Mouse (Mus musculus) thymus, postnatal 25 days (tissue): ENCODE measurements around the gene Dnajc25.

ENCODE experiments used
- DNase-seq: peaks from one replicate; pipeline ENCODE4 v3.0.0; 2022

The Dnajc25 gene

DNA sequence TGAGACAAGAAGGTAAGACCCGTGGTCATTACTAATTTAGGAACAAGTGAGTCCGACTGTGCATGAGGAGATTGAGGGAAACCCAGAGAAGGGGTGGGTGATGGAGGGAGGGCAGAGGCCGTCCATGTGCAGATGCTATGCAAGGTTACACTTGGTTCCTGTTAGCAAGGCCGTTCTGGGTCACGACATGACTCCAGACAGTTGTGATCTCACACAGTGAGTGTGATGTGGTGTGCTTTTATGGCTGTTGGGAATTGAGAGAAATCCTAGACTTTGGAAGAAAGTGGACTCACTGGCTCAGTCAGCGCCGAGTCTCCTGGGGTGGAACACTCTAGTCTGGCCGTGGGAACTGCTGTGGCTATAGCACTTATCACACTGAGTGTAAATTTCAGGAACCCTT, 11.3 kb downstream of the Dnajc25 start:
- no peak for DNase-seq

DNA sequence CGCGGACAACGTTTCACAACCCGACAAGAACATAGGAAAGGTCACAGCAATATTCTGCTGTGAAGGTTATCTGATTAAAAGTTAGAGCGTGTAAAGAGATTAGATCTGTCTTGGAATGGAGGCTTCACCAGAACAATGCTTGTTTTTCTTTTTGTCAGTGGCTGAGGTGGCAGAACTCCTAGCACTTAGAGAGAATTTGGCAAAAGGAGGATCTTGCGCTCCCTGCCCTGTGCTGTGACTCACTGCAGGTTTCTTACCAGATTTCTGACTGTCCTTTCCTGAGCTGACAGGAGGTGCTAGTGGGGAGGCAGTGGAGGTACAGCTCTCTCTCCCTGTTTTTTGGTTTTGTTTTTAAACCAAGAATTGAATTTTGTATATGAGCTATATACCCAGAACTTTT, 12.2 kb downstream of the Dnajc25 start:
- no peak for DNase-seq

DNA sequence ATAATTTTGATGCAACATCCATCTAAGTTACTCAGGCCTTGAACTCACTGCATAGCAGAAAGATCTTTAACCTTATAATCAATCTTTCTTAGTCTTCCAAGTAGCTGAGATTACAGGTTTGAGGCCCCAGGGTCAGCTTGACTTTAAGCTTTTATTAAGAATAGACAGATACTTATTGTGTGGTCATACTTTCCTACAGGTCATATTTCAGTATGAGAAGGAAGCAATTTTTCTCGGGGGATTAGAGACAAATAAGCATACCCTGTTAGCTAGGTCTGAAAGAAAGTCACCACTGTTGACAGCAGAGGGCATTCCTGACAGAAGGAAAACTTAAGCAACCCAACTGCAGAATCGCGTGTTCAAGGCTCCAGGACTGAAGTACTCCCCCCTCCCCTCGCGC, 13.1 kb downstream of the Dnajc25 start:
- DNase-seq, result no peak

DNA sequence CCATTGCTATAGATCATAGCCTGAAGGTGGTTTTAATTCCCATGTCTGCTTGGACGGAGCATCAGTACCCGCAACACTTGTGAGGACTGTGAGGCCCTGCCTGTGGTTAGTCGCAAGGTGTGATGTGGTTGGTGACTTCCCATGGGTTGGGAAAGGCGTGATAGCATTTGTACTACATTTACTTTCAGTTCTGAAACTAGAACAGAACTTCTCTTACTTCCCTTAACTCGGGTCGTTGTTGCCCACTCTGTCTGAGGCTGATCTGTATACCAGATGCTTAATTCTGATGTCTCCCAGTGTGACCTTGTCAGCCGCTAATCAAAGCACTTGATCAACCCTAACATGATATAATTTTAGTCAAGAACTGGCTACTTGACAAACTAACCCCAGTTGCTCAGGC, 14.3 kb downstream of the Dnajc25 start:
- DNase-seq, result peak; percentile 42

DNA sequence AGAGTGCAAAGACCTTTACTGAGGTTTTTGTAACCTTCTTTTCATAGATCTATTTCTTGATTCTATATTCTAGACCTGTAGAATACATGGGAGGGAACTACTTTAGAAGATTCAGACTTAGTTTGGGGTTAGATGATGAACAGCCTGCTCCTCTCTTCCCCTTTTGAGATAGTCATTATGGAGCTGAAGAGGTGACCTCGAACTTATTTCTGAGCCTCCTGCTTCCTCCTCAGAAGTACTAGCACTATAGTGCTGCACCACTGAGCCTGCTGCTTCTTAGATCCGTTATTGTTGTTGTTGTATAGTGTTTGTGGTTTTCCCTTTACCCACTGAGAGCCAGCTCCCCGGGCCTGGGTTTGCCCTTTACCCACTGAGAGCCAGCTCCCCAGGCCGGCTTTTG, 14.8 kb downstream of the Dnajc25 start:
- DNase-seq, result peak; percentile 34

DNA sequence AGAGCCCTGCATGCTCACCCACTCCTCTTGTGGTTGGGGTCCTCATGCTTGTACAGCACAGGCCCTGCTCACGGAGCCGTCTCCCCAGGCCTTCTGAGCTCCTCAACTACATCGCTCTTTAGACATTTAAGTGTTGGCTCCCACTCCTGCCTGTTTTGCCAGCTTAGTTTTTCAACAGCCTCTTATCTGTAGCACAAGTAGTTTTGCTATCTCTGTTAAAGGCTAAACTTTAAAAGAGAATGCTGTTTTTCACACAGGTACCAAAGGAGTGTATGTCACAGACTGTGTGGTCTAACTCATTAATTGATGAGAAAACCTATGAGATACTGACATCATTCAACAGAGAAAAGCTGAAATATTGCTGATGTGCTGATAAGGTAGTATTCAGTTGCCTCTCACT, 16.6 kb downstream of the Dnajc25 start:
- no peak for DNase-seq

DNA sequence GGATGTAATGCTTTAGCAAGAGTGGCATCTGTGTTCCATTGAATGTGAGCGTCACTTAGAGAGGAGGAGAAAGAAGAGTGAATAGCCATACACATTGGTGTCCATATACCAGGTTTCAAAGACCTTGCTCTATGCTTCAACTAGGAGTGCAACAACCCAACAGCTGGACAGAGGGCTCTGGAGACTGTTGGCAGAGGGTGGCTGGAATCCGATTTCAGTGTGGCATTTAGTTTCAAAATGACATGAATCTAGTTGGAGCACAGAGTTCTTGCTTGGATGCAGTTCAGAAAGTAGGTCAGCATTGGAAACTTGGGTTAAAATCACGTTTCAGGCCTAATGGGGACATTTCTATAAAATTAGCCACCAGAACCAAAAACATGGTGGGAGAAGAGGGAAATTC, 20.3 kb downstream of the Dnajc25 start:
- no peak for DNase-seq

DNA sequence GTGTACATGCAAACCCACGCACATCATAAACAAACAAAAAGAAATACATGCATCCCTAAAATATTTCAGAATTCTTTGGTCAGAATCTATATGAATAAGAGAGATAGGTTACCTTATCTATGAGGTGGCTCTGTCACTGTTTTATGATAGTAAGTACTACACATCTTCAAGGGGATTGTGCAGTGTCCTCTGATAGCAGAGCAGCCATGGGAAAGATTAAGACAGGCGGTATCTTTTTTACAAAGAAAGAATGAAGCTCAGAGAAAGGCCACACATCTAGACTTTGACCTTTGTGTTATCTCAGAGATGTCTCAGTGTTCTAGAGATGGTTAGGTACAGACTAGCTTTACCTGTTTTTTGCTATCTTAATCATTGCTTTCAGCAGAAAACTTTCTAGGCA, 22.1 kb downstream of the Dnajc25 start:
- no peak for DNase-seq

DNA sequence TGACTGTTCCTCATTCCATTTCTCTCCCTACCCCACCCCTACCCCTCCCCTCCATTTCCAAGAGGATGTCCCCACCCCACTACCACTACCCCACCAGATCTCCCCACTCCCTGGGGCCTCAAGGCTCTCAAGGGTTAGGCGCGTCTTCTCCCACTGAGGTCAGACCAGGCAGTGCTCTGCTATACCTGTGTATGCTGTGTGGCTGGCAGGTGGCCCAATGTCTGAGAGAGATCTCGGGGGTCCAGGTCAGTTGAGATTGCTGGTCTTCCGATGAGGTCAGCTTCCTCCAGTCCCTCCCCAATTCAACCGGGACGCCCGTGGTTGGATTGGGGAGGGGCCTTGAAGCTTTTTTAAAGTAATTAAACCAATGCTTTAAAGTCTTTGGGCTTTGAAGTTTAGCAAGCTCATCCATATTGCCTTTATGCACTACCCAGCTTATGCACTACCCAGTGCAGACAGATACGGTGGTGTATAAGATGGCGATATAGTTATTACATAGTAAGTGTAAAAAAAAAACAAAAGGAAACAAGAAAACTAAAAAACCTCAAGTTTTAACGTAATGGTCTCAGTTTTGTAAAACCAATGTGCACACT, 39.6 kb downstream of the Dnajc25 start:
- no peak for DNase-seq

DNA sequence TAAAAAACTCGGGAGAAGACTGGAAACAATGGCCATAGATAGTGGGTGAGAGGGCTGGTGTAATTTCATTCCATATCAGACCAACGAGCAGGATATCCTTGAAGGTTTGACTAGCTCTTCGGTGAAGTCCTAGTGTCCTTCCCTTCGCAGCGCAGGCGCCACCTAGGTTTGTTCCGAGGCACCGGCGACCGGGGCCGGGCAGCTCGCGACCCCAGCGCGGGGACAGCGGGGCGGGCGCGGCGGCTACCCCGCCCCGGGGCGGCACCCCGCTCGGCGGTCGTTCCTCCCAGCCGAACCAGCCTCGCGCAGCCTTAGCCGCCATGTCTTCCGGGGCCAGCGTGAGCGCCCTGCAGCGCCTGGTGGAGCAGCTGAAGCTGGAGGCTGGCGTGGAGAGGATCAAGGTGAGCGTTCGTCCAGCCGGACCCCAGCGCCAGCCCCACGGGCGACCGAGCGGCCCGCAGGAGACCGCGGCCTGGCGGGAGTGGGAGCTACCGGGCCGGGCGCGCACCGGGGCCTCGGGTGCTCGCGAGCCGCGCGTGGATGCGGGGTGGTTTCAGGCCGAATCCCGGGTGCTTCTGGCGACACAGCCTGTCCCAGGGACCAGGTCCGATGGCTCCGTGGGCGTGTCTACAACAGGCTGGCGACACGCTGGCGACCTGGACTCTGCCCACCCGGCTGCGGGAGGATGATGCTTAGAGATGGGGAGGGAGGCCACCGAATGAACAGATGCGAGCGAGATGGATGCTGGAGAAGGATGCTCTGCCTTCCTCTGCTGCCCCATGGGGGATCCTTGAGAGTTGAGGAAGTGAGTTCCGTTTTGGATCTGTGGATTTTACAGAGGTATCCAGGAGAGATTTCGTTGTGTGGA, 40.3 kb downstream of the Dnajc25 start, which contains the start of gene Gng10:
Gene Gng10, plus strand, starts transcription at position 171 of the 868 bp plus-strand sequence.
- peak; percentile 73 for DNase-seq

DNA sequence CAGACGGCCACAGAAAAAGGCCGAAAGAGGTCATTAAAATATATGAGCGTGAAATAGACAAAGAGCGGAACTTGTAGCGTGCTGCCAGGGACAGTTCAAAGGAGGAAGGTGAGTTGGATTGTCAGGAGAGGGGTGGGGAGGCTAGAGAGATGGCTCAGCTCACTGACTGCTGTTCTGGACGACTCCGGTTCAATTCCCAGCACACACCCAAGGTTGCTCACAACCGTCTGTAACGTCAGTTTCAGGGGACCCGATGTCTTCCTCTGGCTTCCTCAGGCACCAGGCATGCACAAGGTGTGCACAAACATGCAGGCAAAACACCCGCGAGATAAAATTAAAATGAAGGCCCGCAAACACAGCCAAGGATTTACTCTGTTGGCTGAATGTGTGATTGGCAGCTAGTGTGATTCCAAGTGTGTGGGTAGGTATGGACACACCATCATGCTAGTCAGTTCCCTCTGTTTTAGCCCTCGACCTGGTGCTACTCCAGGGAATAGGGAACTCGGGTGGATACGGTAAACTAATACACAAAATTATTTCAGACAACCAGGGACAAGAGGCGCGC, 41.0 kb downstream of the Dnajc25 start:
- DNase-seq, result peak; percentile 17

DNA sequence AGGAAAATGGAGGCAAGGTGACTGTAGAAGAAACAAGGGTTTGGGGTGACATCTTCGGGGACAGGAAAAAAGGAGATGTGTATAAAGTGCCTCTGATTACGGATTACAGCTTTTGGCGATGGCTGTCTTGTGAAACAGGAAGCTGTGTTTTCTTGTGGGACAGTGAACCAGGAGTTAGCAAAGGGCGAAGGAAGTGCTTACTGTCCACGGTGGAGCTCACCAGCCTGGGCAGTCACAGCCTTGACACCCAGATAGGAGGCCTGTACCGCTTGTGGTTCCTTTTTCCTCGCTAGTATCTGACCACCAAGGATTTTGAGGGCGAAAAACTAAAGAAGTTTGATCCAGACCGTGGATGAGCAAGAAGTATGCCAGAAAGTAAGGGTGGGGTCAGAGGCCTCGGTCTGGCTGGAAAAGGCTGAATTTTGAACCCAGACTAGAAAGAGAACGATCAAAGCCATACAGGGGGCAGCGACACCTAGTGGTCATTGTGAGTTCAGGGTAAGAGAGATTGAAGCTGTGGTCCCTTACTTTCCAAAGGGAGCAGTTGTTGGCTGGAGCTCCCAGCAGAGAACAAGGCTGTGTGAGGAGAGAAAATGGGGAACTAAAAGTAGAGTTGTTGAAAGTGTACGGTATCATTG, 41.7 kb downstream of the Dnajc25 start:
- peak; percentile 83 for DNase-seq

DNA sequence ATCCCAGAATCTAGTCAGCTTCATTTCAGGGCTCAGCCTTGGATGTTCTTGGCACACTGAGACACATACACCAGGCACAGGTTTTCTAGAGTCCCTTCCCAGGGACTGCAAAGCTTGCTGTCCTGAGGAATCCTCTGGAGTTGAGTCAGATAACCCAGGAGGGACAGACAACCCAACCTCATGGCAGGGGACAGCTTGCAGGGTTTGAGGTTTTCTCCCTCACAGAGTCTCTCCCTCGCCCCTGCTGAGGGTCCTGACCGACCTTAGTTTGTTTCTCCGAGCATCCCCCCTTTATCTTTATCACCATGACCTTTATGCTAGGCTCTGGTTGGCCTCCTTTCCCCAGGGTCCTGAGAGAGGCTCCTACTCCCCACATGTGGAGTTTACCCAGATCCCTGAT, 42.7 kb downstream of the Dnajc25 start:
- no peak for DNase-seq

DNA sequence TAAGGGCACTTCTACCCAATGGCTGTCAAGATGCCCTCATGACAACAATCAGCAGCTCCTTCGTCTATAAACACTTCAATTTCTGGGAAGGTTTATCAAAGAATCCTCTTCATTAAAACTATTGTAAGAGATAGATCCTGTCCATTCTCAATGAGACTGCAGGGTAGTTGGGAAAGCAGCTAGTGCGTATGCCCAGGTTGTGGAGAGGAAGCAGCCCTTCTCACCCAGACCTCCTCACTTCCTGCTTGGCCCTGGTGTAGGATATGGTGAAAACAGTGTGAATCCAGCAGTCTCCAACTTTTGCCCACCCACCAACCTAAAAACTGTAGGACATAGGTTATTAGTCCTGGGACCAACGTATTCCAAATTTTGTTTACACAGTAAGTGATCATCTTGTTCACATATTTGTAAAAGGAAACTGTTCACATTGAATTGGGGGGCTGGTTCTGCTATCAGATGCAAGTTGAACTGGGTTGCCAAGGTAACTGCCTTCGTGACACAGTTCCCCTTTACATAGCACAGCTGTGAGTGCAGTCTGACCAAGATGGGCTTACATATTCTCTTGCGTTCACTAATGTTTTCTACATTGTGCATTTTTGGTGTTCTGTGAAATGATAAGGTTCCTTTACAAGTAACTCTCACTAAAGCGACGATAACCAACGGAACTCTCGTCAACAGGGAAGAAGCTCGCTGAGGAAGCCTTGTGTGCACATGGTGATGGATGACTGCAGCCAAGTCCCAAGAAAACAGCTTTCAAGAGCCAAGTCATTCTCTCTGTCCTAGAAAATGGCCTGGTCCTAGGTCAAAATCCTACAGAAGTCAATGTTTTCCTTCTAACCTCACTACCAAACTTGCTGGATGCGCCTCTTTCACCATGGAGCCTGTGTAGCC, 45.8 kb downstream of the Dnajc25 start:
- DNase-seq, result peak; percentile 17

DNA sequence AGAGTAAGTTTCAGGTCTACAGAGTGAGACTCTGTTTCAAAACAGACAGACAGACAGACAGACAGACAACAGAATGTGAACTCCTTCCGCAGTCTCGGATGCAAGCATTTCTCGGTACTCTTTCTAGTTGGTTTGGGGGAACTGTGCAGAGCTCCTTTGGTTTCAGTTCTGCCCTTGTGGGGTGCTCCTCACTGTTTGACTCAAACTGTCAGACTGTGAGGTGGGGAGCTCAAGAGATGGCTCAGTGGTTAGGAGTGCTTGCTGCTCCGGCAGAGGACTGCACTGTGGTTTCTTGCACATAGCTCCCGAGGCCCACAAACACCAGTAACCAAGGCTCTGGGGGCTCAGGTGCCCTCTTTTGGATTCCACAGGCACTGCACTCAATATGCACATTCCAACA, 48.2 kb downstream of the Dnajc25 start:
- no peak for DNase-seq

DNA sequence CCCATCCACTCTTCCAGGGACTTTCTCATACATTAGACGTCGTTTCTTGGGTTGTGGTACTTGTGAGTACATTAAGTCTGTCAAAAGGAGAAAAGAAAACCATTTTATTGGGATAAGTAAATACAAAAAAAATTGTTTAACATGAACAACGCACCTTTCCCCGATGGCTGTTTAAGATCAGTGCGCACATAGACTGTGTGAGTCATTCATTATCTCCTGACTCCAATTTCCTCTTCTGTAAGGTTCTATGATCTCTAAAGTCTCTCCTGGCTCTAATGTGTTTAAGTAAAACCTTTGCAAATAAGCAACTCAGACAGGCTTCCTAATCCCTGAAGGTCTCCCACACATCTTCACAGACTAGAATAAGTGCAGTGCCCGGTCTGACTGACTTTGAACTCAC, 49.0 kb downstream of the Dnajc25 start:
- no peak for DNase-seq

DNA sequence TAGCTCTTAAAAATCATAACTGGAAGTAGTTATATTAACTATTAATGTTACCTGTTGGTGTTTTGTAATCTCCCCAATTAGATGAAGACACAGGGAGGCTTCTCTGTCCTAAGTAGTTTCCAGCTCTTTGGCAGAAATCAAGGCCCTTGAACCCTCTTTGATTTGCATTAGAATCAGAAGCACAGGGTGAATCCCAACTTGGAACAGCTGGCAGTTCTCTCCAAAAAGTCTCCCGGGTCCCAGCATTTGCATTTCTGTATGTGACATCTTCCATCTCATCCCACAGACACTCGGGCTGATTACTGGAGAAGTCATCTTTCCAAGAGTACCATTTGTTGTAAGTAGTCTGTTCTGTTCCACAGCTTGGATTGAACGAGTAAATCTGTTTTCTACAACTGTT, 52.4 kb downstream of the Dnajc25 start:
- no peak for DNase-seq

DNA sequence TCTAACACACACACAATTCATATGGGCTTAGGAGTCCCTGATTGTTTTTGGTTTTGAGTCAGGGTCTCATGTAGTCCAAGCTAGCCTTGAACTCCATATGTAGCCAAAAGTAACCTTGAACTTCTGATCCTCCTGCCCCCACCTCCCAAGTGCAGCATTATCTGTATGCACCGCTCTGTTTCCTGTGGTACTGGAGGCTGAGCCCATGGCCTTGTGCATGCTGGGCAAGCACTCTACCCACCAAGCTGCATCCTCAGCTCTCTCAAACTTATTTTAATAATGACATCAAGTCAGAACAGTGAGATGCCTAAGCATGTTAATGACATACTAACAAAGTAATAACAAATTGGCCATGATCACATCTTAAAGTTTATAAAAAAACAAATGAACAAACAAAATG, 56.2 kb downstream of the Dnajc25 start:
- DNase-seq, result no peak

DNA sequence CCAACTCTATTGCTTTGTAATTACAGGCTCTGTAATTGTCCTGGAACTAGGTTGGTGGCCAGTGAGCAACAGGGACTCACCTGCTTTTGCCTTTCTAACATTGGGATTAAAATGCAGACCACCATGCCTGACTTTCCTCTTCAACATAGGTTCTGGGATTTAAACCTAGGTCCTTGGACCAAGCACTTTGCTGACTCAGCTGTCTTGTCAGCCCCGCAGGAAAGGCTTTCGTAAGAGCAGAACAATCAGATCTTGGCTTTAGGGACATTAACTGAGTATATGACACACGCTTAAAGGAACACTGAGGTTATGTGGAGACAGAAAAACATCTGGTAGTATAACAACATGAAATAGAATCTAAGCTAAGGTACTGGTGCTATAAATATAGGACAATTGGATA, 63.1 kb downstream of the Dnajc25 start:
- no peak for DNase-seq

DNA sequence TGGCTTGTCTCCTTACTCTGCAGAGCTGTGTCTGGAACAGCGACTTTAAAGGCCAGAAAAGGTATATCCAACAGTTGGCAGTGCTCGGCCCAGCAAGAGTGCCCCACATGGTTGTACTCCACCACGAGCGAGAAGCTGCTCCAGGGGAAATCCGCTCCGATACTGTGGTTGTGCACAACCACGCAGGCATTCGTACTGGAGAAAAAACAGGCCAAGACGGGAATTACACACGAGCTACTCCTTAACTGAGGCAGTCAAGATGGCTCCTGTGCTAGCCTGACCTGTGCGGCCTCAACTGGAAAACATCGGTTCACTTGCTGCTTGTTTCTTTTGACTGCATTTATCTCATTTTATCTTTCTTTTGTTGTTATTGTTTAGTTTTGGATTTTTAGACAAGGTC, 67.7 kb downstream of the Dnajc25 start:
- DNase-seq, result no peak

DNA sequence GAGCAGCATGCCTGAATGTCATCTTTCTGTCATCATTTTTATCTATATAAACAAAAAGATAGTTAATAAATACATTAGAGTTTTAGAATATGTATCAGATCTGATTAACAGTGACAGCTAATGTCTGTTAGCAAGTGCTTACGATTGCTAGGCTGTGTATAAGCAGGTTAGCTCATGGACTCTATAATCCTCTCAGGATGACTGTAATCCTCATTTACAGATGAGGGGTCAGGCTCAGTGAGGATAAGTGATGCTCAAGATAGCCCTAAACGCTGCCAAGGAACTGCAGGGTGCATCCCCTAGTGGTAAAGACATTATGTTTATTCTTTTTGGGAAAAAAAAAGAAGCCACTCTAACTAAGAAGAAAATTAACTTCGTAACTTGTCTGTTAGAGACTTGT, 74.4 kb downstream of the Dnajc25 start:
- no peak for DNase-seq
